Mouse (Mus musculus) B cell, adult 2 months (primary cell): ENCODE data around the gene Cyb5r3.
"Not testable (repeated sequence)": the region's sequence is repeated elsewhere in the genome, so short reads cannot be mapped to it uniquely, and the experiment has no call there.

Experiments used
- DNase-seq, 2 experiments: peaks; one replicate each; pipeline ENCODE4 v3.0.0; 2022

Cyb5r3 gene

GRCm38 (mm10) chr15:83149196-83150072 is 23.0 kb downstream of the Cyb5r3 start, which contains the start of gene Poldip3:
Poldip3 (minus strand) TSS chr15:83149384.
- peak; percentile 99 for DNase-seq

- DNase-seq = no peak
These were observed 23.6 kb downstream of the Cyb5r3 start for GRCm38 (mm10) chr15:83148801-83149195.

- DNase-seq = no peak
These were observed 24.0 kb downstream of the Cyb5r3 start for GRCm38 (mm10) chr15:83148395-83148794.

- peak; percentile 37 to 40 for DNase-seq
These were observed 26.9 kb downstream of the Cyb5r3 start for GRCm38 (mm10) chr15:83145541-83145940.

GRCm38 (mm10) chr15:83142861-83143260 is 29.5 kb downstream of the Cyb5r3 start:
- DNase-seq = no peak

- DNase-seq = no peak
These were observed 36.7 kb downstream of the Cyb5r3 start for GRCm38 (mm10) chr15:83135654-83136053.

GRCm38 (mm10) chr15:83134671-83135070 is 37.7 kb downstream of the Cyb5r3 start:
- DNase-seq = no peak

GRCm38 (mm10) chr15:83129530-83130231 is 42.7 kb downstream of the Cyb5r3 start:
- DNase-seq = no peak

GRCm38 (mm10) chr15:83127037-83127436 is 45.4 kb downstream of the Cyb5r3 start:
- DNase-seq = not testable (repeated sequence)

- DNase-seq = no peak
These were observed 45.8 kb downstream of the Cyb5r3 start for GRCm38 (mm10) chr15:83126582-83126981.

GRCm38 (mm10) chr15:83124625-83125024 is 47.8 kb downstream of the Cyb5r3 start:
- DNase-seq = no peak

- DNase-seq = peak; percentile 86
These were observed 49.7 kb downstream of the Cyb5r3 start, which contains the start of gene Rrp7a for GRCm38 (mm10) chr15:83122566-83123145. Rrp7a (minus strand) TSS chr15:83122801.

GRCm38 (mm10) chr15:83121709-83122565 is 50.5 kb downstream of the Cyb5r3 start:
- peak; percentile 53 to 58 for DNase-seq

- no peak for DNase-seq
These were observed 54.0 kb downstream of the Cyb5r3 start for GRCm38 (mm10) chr15:83118360-83118759.

GRCm38 (mm10) chr15:83115071-83115470 is 57.3 kb downstream of the Cyb5r3 start:
- DNase-seq = no peak

- DNase-seq = no peak
These were observed 58.3 kb downstream of the Cyb5r3 start for GRCm38 (mm10) chr15:83114106-83114505.

GRCm38 (mm10) chr15:83112898-83113297 is 59.5 kb downstream of the Cyb5r3 start:
- peak; percentile 59 to 66 for DNase-seq

- no peak for DNase-seq
These were observed 60.5 kb downstream of the Cyb5r3 start for GRCm38 (mm10) chr15:83111874-83112273.

GRCm38 (mm10) chr15:83111290-83111689 is 61.1 kb downstream of the Cyb5r3 start:
- no peak for DNase-seq

- DNase-seq = no peak
These were observed 64.6 kb downstream of the Cyb5r3 start for GRCm38 (mm10) chr15:83107814-83108213.

- DNase-seq = no peak
These were observed 66.0 kb downstream of the Cyb5r3 start for GRCm38 (mm10) chr15:83106426-83106825.
